Mouse (Mus musculus): ENCODE results near the gene Actg2.

Gene Actg2

GRCm38 (mm10) chr6:83512495-83512894 lies 23.6 kb downstream of the Actg2 start:
- DNase-seq (ENCODE audit: low spot score in 2 of 2) = peak; percentile 74 to 82

- no peak for DNase-seq (ENCODE audit: low spot score in 2 of 2)
Observed at GRCm38 (mm10) chr6:83510210-83510609, 25.9 kb downstream of the Actg2 start.

- peak; percentile 74 to 76 for DNase-seq (ENCODE audit: low spot score in 2 of 2)
Observed at GRCm38 (mm10) chr6:83509442-83509841, 26.6 kb downstream of the Actg2 start.

GRCm38 (mm10) chr6:83507168-83507546 lies 28.9 kb downstream of the Actg2 start:
- no peak for DNase-seq (ENCODE audit: low spot score in 2 of 2)

GRCm38 (mm10) chr6:83506258-83507167 lies 29.6 kb downstream of the Actg2 start, which contains the start of gene Dguok:
TSS of gene Dguok (minus strand) at chr6:83506969.
- peak; percentile 97 to 98 for DNase-seq (ENCODE audit: low spot score in 2 of 2)

GRCm38 (mm10) chr6:83505554-83505953 lies 30.5 kb downstream of the Actg2 start:
- DNase-seq (ENCODE audit: low spot score in 2 of 2) = no peak

GRCm38 (mm10) chr6:83503361-83503760 lies 32.7 kb downstream of the Actg2 start:
- no peak for DNase-seq (ENCODE audit: low spot score in 2 of 2)

GRCm38 (mm10) chr6:83502656-83503055 lies 33.4 kb downstream of the Actg2 start:
- peak; percentile 43 to 67 for DNase-seq (ENCODE audit: low spot score in 2 of 2)

- DNase-seq (ENCODE audit: low spot score in 2 of 2) = no peak
Observed at GRCm38 (mm10) chr6:83501524-83502310, 34.3 kb downstream of the Actg2 start.

GRCm38 (mm10) chr6:83500462-83500861 lies 35.6 kb downstream of the Actg2 start:
- no peak for DNase-seq (ENCODE audit: low spot score in 2 of 2)

- peak in 1 of 2 experiments; percentile 53 for DNase-seq (ENCODE audit: low spot score in 2 of 2)
Observed at GRCm38 (mm10) chr6:83499078-83499477, 37.0 kb downstream of the Actg2 start.

GRCm38 (mm10) chr6:83496753-83497710 lies 39.0 kb downstream of the Actg2 start:
- no peak for DNase-seq (ENCODE audit: low spot score in 2 of 2)

GRCm38 (mm10) chr6:83496009-83496752 lies 39.9 kb downstream of the Actg2 start:
- DNase-seq (ENCODE audit: low spot score in 2 of 2) = no peak

- no peak for DNase-seq (ENCODE audit: low spot score in 2 of 2)
Observed at GRCm38 (mm10) chr6:83490622-83491021, 45.4 kb downstream of the Actg2 start.

- DNase-seq (ENCODE audit: low spot score in 2 of 2) = no peak
Observed at GRCm38 (mm10) chr6:83488200-83488599, 47.9 kb downstream of the Actg2 start.

- no peak for DNase-seq (ENCODE audit: low spot score in 2 of 2)
Observed at GRCm38 (mm10) chr6:83487298-83487697, 48.8 kb downstream of the Actg2 start.

- DNase-seq (ENCODE audit: low spot score in 2 of 2) = no peak
Observed at GRCm38 (mm10) chr6:83485854-83486253, 50.2 kb downstream of the Actg2 start.

GRCm38 (mm10) chr6:83483776-83484175 lies 52.3 kb downstream of the Actg2 start:
- DNase-seq (ENCODE audit: low spot score in 2 of 2) = no peak

GRCm38 (mm10) chr6:83482418-83483085 lies 53.5 kb downstream of the Actg2 start:
- DNase-seq (ENCODE audit: low spot score in 2 of 2) = no peak

GRCm38 (mm10) chr6:83480019-83480655 lies 55.9 kb downstream of the Actg2 start:
- no peak for DNase-seq (ENCODE audit: low spot score in 2 of 2)
